Mouse (Mus musculus) splenic B cell, adult 2 months (primary cell): ENCODE measurements around the gene Ap4s1.

Experiments
- DNase-seq: peaks from one replicate; pipeline ENCODE4 v3.0.0-alpha.2; 2011; ENCODE audit warnings: low read depth, low spot score
- H3K27me3 ChIP-seq: 2 replicates; pipeline ENCODE4 v1.6.1; 2012; ENCODE audit warnings: mild to moderate bottlenecking, low read length, moderate library complexity, mixed read lengths; ENCODE audit not compliant: control insufficient read depth, poor library complexity, insufficient read depth, severe bottlenecking
- H3K36me3 ChIP-seq: 2 replicates; pipeline ENCODE4 v1.6.1; 2012; ENCODE audit warnings: mild to moderate bottlenecking, low read length, moderate library complexity, mixed read lengths; ENCODE audit not compliant: control insufficient read depth, poor library complexity, insufficient read depth, severe bottlenecking

Gene Ap4s1

GRCm38 (mm10) chr12:51784842-51785241 lies 94.0 kb downstream of the Ap4s1 start:
- DNase-seq: peak; percentile 71

More at GRCm38 (mm10) chr12:51784842-51785241, 94.0 kb downstream of the Ap4s1 start:
- Histone ChIP-seq H3K27me3 (no peaks in the 10 kb centered on the region), H3K36me3 (peaks cover 24% of the 10 kb centered on the region)
